Mouse (Mus musculus) heart, adult 2 months (tissue): Measurements from ENCODE around the gene Htr5b.

Experiments used
- CTCF ChIP-seq: fragments of 200-600 bp; IDR thresholded peaks from 2 replicates; pipeline ENCODE4 v1.8.1; 2022; ENCODE audit warnings: antibody characterized with exemption, mild to moderate bottlenecking, moderate library complexity
- POLR2A ChIP-seq: fragments of 200-500 bp; IDR thresholded peaks from 2 replicates; pipeline ENCODE4 v1.6.1; 2011; ENCODE audit warnings: mild to moderate bottlenecking, low read depth, low read length, control low read depth; ENCODE audit not compliant: insufficient read depth

DNA sequence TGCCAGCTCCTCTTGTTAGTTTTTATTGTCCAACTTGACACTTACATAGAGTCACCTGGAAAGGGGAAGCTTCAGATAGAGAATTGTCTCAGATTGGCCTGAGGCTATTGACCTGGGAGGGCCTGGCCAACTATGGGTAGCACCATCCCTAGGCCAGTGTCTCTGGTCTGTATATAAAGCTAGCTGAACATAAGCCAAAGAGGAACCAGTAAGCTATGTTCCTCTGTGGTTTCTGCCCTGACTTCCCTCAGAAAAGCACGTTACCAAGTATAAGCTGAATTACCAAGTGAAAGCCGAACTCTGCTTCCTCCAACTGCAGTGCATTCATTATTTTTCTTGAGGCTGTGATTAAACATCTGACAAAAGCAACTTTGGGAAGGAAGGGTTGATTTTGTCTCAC, 19.5 kb downstream of the Htr5b start:
- TF ChIP-seq CTCF (no peak), POLR2A (no peak)
